Mouse (Mus musculus): Measurements from ENCODE around the gene Gm2696. TPM values are rescaled to one million over a fixed set of nuclear protein-coding genes. Genes with fewer than 3 reads are reported as not detected.
"Not testable (repeated sequence)": the region's sequence is repeated elsewhere in the genome, so short reads cannot be mapped to it uniquely, and the experiment has no call there.

The Gm2696 gene
- total RNA-seq (2021), result not detected
- long read RNA-seq, experiment 1, result 0 reads
- long read RNA-seq, experiment 2, result 0 reads

GRCm38 (mm10) chr10:77814382-77814781 is at the start of gene Gm2696:
Gene Gm2696 (plus strand): TSS chr10:77814682.
- DNase-seq (ENCODE audit: low spot score in 2 of 2), result no peak

- no peak for DNase-seq (ENCODE audit: low spot score in 2 of 2)
These were observed 44.8 kb upstream of the Gm2696 start for GRCm38 (mm10) chr10:77769727-77770126.

GRCm38 (mm10) chr10:77771225-77771624 is 43.3 kb upstream of the Gm2696 start, which contains the start of gene Gm3238:
Gene Gm3238 (minus strand): TSS chr10:77771325.
- not testable (repeated sequence) for DNase-seq (ENCODE audit: low spot score in 2 of 2)

GRCm38 (mm10) chr10:77772142-77772541 is 42.3 kb upstream of the Gm2696 start:
- not testable (repeated sequence) for DNase-seq (ENCODE audit: low spot score in 2 of 2)

GRCm38 (mm10) chr10:77776844-77777243 is 37.6 kb upstream of the Gm2696 start, which contains the start of gene Gm7138:
Gene Gm7138 (minus strand): TSS chr10:77776944.
- DNase-seq (ENCODE audit: low spot score in 2 of 2), result not testable (repeated sequence)

- not testable (repeated sequence) for DNase-seq (ENCODE audit: low spot score in 2 of 2)
These were observed 32.0 kb upstream of the Gm2696 start, which contains the start of gene Gm3250 for GRCm38 (mm10) chr10:77782442-77782841. Gene Gm3250 (minus strand): TSS chr10:77782542.

GRCm38 (mm10) chr10:77783396-77783795 is 31.1 kb upstream of the Gm2696 start:
- not testable (repeated sequence) for DNase-seq (ENCODE audit: low spot score in 2 of 2)

- DNase-seq (ENCODE audit: low spot score in 2 of 2), result not testable (repeated sequence)
These were observed 26.6 kb upstream of the Gm2696 start, which contains the start of gene Gm7137 for GRCm38 (mm10) chr10:77787876-77788275. Gene Gm7137 (minus strand): TSS chr10:77788200.

- DNase-seq (ENCODE audit: low spot score in 2 of 2), result no peak
These were observed 25.9 kb upstream of the Gm2696 start for GRCm38 (mm10) chr10:77788621-77789020.

- DNase-seq (ENCODE audit: low spot score in 2 of 2), result no peak
These were observed 19.5 kb upstream of the Gm2696 start, which contains the start of gene Gm9639 for GRCm38 (mm10) chr10:77794976-77795375. Gene Gm9639 (minus strand): TSS chr10:77795076.

GRCm38 (mm10) chr10:77797677-77798076 is 16.8 kb upstream of the Gm2696 start:
- no peak for DNase-seq (ENCODE audit: low spot score in 2 of 2)

GRCm38 (mm10) chr10:77798164-77798920 is 16.1 kb upstream of the Gm2696 start:
- DNase-seq (ENCODE audit: low spot score in 2 of 2), result not testable (repeated sequence)

GRCm38 (mm10) chr10:77798921-77799508 is 15.5 kb upstream of the Gm2696 start, which contains the start of gene Gm19668:
Gene Gm19668 (minus strand): TSS chr10:77799133.
- DNase-seq (ENCODE audit: low spot score in 2 of 2), result no peak

GRCm38 (mm10) chr10:77804095-77804494 is 10.4 kb upstream of the Gm2696 start:
- DNase-seq (ENCODE audit: low spot score in 2 of 2), result no peak

GRCm38 (mm10) chr10:77811743-77812142 is 2.7 kb upstream of the Gm2696 start, which contains the start of gene Gm9507:
Gene Gm9507 (minus strand): TSS chr10:77811843.
- DNase-seq (ENCODE audit: low spot score in 2 of 2), result no peak

- no peak for DNase-seq (ENCODE audit: low spot score in 2 of 2)
These were observed 1.0 kb downstream of the Gm2696 start for GRCm38 (mm10) chr10:77815514-77815913.

- DNase-seq (ENCODE audit: low spot score in 2 of 2), result no peak
These were observed 4.0 kb downstream of the Gm2696 start for GRCm38 (mm10) chr10:77818523-77818922.

GRCm38 (mm10) chr10:77819203-77819602 is 4.7 kb downstream of the Gm2696 start:
- DNase-seq (ENCODE audit: low spot score in 2 of 2), result no peak

GRCm38 (mm10) chr10:77826951-77827350 is 12.5 kb downstream of the Gm2696 start, which contains the start of gene Krtap10-4:
Gene Krtap10-4 (minus strand): TSS chr10:77827095.
- DNase-seq (ENCODE audit: low spot score in 2 of 2), result no peak

GRCm38 (mm10) chr10:77835647-77836046 is 21.2 kb downstream of the Gm2696 start, which contains the start of gene Krtap10-10:
Gene Krtap10-10 (plus strand): TSS chr10:77835947.
- DNase-seq (ENCODE audit: low spot score in 2 of 2), result no peak

- no peak for DNase-seq (ENCODE audit: low spot score in 2 of 2)
These were observed 24.5 kb downstream of the Gm2696 start for GRCm38 (mm10) chr10:77839006-77839405.

- no peak for DNase-seq (ENCODE audit: low spot score in 2 of 2)
These were observed 32.0 kb downstream of the Gm2696 start, which contains the start of gene Gm36176 for GRCm38 (mm10) chr10:77846503-77846902. Gene Gm36176 (plus strand): TSS chr10:77846803.

Measured in adrenal gland, postnatal 4 days (tissue).